Mouse (Mus musculus) midbrain, postnatal 0 days (tissue): ENCODE measurements around the gene Pgghg. TPM values are rescaled to one million over a fixed set of nuclear protein-coding genes. Genes with fewer than 3 reads are reported as not detected.
A peak's percentile ranks its signal among the peaks of the same experiment; 100 is the strongest.

ENCODE experiments used
- ATAC-seq: fragments of 200-750 bp; cut with Nextera tagmentation; 2 replicates; pipeline ENCODE4 v1.8.0; 2017; ENCODE audit warnings: moderate number of reproducible peaks, mild to moderate bottlenecking, moderate TSS enrichment, moderate library complexity; ENCODE audit not compliant: low FRiP score
- DNase-seq: peaks from one replicate; pipeline ENCODE4 v3.0.0-alpha.2; 2015; ENCODE audit warnings: low spot score
- H3K27ac ChIP-seq: fragments of 300-500 bp; sonication (generic); 2 replicates; pipeline ENCODE4 v1.5.1; 2014; ENCODE audit warnings: low read depth, mild to moderate bottlenecking, low read length, mixed read lengths
- H3K27me3 ChIP-seq: fragments of 300-500 bp; sonication (generic); 2 replicates; pipeline ENCODE4 v1.6.1; 2014; ENCODE audit warnings: low read length, control low read depth, mixed read lengths; ENCODE audit not compliant: insufficient read depth
- H3K36me3 ChIP-seq: fragments of 300-500 bp; sonication (generic); 2 replicates; pipeline ENCODE4 v1.6.1; 2014; ENCODE audit warnings: low read length, control low read depth, mixed read lengths; ENCODE audit not compliant: insufficient read depth
- H3K4me1 ChIP-seq: fragments of 300-500 bp; sonication (generic); 2 replicates; pipeline ENCODE4 v1.6.1; 2014; ENCODE audit warnings: mild to moderate bottlenecking, control low read depth, antibody characterized with exemption, low read length, mixed read lengths; ENCODE audit not compliant: insufficient read depth
- H3K4me2 ChIP-seq: fragments of 300-500 bp; sonication (generic); 2 replicates; pipeline ENCODE4 v1.6.1; 2014; ENCODE audit warnings: low read depth, mild to moderate bottlenecking, low read length, mixed read lengths; ENCODE audit not compliant: poor library complexity, severe bottlenecking
- H3K4me3 ChIP-seq: fragments of 300-500 bp; sonication (generic); 2 replicates; pipeline ENCODE4 v1.5.1; 2014; ENCODE audit warnings: low read depth, mild to moderate bottlenecking, low read length, moderate library complexity
- H3K9ac ChIP-seq: fragments of 300-500 bp; sonication (generic); replicated peaks from 2 replicates; pipeline ENCODE4 v1.6.1; 2014; ENCODE audit warnings: mild to moderate bottlenecking, low read length, moderate library complexity, mixed read lengths; ENCODE audit not compliant: poor library complexity, severe bottlenecking
- H3K9me3 ChIP-seq: fragments of 300-500 bp; sonication (generic); 2 replicates; pipeline ENCODE4 v1.6.1; 2016; ENCODE audit warnings: low read length, control low read depth
- CTCF ChIP-seq: IDR thresholded peaks from 2 replicates; pipeline ENCODE4 v1.5.1; 2016; ENCODE audit warnings: antibody characterized with exemption, mild to moderate bottlenecking
- WGBS: fragments of 180-500 bp; shearing (Covaris S2); extraction: QIAGEN DNeasy Blood & Tissue Kit; methylation state at CpG from one replicate; pipeline ENCODE4 v1.1.7; 2014; 5-methylcytosine and 5-hydroxymethylcytosine counted together
- polyA plus RNA-seq: library from polyadenylated mRNA; unstranded; fragments of >200 nt; fragmentation: Nextera tagmentation; extraction: Ambion mirVana; gene quantifications from 2 replicates; pipeline ENCODE4 v1.2.1, GENCODE M21; 2015
- total RNA-seq: library from RNA; depleted of rRNA; stranded (reverse); fragments of >200 nt; gene quantifications from 2 replicates; pipeline ENCODE4 v1.2.3, GENCODE M21; 2014

Pgghg gene
- total and polyA plus RNA-seq, 2 experiments from 2014 or later = 4.4 to 7.8 TPM

- Histone ChIP-seq H3K27ac (no peak overlapping the region), H3K9ac (peak overlapping the region; percentile 9; the same call in 1 of the 2 replicates), H3K4me2 (peak overlapping the region; percentile 46), H3K4me1 (no peaks in the 10 kb centered on the region), H3K36me3 (no peaks in the 10 kb centered on the region), H3K9me3 (no peaks in the 10 kb centered on the region), H3K4me3 (peak overlapping the region; percentile 31), H3K27me3 (no peaks in the 10 kb centered on the region)
- ATAC-seq (0 out of 2 replicates have a peak, but pooled peaks have one; percentile 27), DNase-seq (no peak)
- 17% methylated on average over 17 of the region's 17 CpGs for WGBS
- TF ChIP-seq CTCF = no peak
Observed at GRCm38 (mm10) chr7:140955342-140955741, 14.2 kb downstream of the Pgghg start.

- H3K27ac ChIP-seq = no peak within 1 kb of the TSS
- no peaks in the 10 kb centered on the region for H3K36me3 ChIP-seq
- DNase-seq = peak; percentile 71
- no peaks in the 10 kb centered on the region for H3K4me1 ChIP-seq
- H3K9ac ChIP-seq = peak within 1 kb of the TSS; percentile 9; the same call in 1 of the 2 replicates
- WGBS = 21% methylated on average over 11 of the region's 11 CpGs
- no peak for ATAC-seq
- no peak for TF ChIP-seq CTCF
- peak within 1 kb of the TSS; percentile 31 for H3K4me3 ChIP-seq
- H3K9me3 ChIP-seq = no peaks in the 10 kb centered on the region
- H3K27me3 ChIP-seq = no peaks in the 10 kb centered on the region
- H3K4me2 ChIP-seq = peak within 1 kb of the TSS; percentile 46
Observed at GRCm38 (mm10) chr7:140955758-140956555, 14.8 kb downstream of the Pgghg start, which contains the start of the genes Gm45717 and Ifitm2. Gene Gm45717 (minus strand): TSS chr7:140955937. Gene Ifitm2 (minus strand): TSS chr7:140955987.

GRCm38 (mm10) chr7:140956556-140956869 is 15.3 kb downstream of the Pgghg start:
- Histone ChIP-seq H3K9ac (no peak overlapping the region), H3K36me3 (no peaks in the 10 kb centered on the region), H3K9me3 (no peaks in the 10 kb centered on the region), H3K27me3 (no peaks in the 10 kb centered on the region), H3K4me3 (no peak overlapping the region), H3K27ac (no peak overlapping the region), H3K4me1 (no peaks in the 10 kb centered on the region), H3K4me2 (no peak overlapping the region)
- DNase-seq (no peak), ATAC-seq (no peak)
- WGBS = 64% methylated on average over 6 of the region's 6 CpGs
- no peak for TF ChIP-seq CTCF

- Histone ChIP-seq H3K4me3 (no peak overlapping the region), H3K27me3 (no peaks in the 10 kb centered on the region), H3K9me3 (no peaks in the 10 kb centered on the region), H3K36me3 (no peaks in the 10 kb centered on the region), H3K9ac (no peak overlapping the region), H3K4me2 (no peak overlapping the region), H3K4me1 (no peaks in the 10 kb centered on the region), H3K27ac (no peak overlapping the region)
- no peak for ATAC-seq
- peak; percentile 64 for TF ChIP-seq CTCF
- peak; percentile 51 for DNase-seq
- 7% methylated on average over 9 of the region's 9 CpGs for WGBS
Observed at GRCm38 (mm10) chr7:140959181-140959901, 18.1 kb downstream of the Pgghg start.

GRCm38 (mm10) chr7:140960026-140960425 is 18.8 kb downstream of the Pgghg start:
- Histone ChIP-seq H3K4me1 (no peaks in the 10 kb centered on the region), H3K27me3 (no peaks in the 10 kb centered on the region), H3K36me3 (no peaks in the 10 kb centered on the region), H3K4me2 (no peak overlapping the region), H3K27ac (no peak overlapping the region), H3K4me3 (no peak overlapping the region), H3K9ac (no peak overlapping the region), H3K9me3 (no peaks in the 10 kb centered on the region)
- no peak for TF ChIP-seq CTCF
- WGBS = 71% methylated on average over 5 of the region's 5 CpGs
- ATAC-seq (no peak), DNase-seq (no peak)

GRCm38 (mm10) chr7:140961416-140961815 is 20.2 kb downstream of the Pgghg start:
- no peak for TF ChIP-seq CTCF
- DNase-seq (no peak), ATAC-seq (no peak)
- WGBS = 54% methylated on average over 2 of the region's 2 CpGs
- H3K36me3 ChIP-seq = no peaks in the 10 kb centered on the region
- H3K4me2 ChIP-seq = no peak overlapping the region
- no peak overlapping the region for H3K9ac ChIP-seq
- H3K27ac ChIP-seq = no peak overlapping the region
- H3K9me3 ChIP-seq = no peaks in the 10 kb centered on the region
- H3K4me3 ChIP-seq = no peak overlapping the region
- H3K27me3 ChIP-seq = no peaks in the 10 kb centered on the region
- H3K4me1 ChIP-seq = no peaks in the 10 kb centered on the region
